Mouse (Mus musculus) frontal cortex, postnatal 10 days (tissue): ENCODE results near the gene Olfr1501.
"Not testable (repeated sequence)": the region's sequence is repeated elsewhere in the genome, so short reads cannot be mapped to it uniquely, and the experiment has no call there.

ENCODE experiments used
- DNase-seq, 2 experiments: peaks; one replicate each; pipeline ENCODE4 v3.0.0; 2022; ENCODE audit warnings: low spot score in 2 of 2, mixed read lengths in 1 of 2

Olfr1501 gene

GRCm38 (mm10) chr19:13850592-13850991 is at the start of gene Olfr1501:
Olfr1501 (minus strand) TSS chr19:13850692.
- not testable (repeated sequence) for DNase-seq

DNA sequence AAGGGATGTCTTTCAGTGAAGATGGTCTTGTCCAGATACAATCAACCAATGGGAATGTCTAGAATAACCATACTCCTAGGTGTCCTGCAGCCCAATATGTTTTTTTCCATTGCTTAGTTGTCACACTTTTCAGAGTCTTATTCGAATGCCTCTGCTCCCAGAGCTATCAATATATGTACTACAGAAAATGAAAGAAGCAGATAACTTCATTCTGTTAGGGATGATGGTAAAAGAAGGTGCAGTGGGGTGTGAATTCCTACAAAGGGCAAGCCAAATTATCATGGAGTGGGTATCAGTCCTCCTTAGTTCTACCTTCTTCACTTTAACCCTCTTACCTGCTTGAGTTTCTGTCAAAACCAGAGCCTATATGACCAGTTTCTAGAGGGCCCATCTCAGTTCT is 47.3 kb upstream of the Olfr1501 start, which contains the start of gene Olfr1504:
Olfr1504 (minus strand) TSS at position 101 of the 400 bp plus-strand sequence.
- no peak for DNase-seq

DNA sequence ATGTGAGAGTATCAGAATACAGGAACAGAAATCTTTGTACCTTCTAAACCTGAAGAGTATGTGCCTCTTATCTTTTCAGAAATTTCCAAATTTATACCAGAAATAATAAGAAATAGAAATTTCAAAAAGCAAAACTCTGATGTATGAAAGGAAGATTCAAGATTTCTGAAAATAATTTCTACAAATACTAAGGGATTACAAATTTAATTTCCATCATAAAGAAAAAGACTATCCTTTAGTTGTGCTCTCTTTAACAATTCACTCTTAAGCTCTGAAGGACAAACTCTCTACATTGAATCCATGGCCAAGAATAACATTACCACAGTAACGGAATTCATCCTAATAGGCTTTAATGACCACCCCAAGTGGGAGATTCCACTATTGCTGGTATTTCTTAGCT is 11.0 kb upstream of the Olfr1501 start, which contains the start of gene Olfr1502:
Olfr1502 (plus strand) TSS at position 301 of the 400 bp plus-strand sequence.
- DNase-seq: no peak

- no peak for DNase-seq
Measured at GRCm38 (mm10) chr19:13830388-13830787, 20.1 kb downstream of the Olfr1501 start, which contains the start of gene Olfr1500. Olfr1500 (minus strand) TSS chr19:13830488.

GRCm38 (mm10) chr19:13828447-13828846 is 22.0 kb downstream of the Olfr1501 start:
- DNase-seq: no peak

DNA sequence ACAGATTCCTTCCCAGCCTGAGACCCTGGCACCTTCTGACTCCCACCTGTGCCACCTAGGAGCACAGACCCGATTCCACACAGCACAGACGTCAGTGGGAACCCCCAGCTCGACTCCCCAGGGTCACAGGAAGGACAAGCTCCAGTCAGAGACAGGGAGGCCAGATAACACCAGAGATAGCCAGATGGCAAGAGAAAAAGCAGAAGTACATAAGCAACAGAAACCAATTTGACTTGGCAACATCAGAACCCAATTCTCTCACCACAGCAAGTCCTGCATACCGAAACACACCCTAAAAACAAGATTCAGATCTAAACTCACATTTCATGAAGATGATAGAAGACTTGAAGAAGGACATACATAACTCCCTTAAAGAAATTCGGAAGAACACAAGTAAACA is 29.6 kb downstream of the Olfr1501 start:
- no peak for DNase-seq

GRCm38 (mm10) chr19:13819347-13819746 is 31.1 kb downstream of the Olfr1501 start, which contains the start of gene Olfr1499:
Olfr1499 (minus strand) TSS chr19:13819447.
- no peak for DNase-seq

DNA sequence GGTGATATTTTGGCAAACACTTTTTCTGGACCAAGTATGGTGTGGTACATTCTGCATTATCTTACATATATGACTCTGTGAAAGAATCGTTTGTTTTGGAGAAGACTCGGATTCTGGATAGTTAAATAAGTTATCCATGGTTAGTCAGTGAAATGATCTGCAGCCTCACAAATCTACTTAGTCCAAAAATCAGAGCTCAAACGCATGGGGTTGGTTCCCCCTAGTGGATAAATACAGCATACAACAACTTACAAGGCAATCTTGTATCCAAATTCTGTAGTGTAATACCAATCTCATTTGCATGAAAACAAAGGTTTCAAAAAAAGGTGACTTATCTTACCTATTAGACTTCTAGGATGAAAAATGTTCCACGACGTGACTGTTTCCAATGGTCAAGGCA is 31.7 kb downstream of the Olfr1501 start:
- DNase-seq: no peak

GRCm38 (mm10) chr19:13812823-13813222 is 37.7 kb downstream of the Olfr1501 start:
- no peak for DNase-seq

DNA sequence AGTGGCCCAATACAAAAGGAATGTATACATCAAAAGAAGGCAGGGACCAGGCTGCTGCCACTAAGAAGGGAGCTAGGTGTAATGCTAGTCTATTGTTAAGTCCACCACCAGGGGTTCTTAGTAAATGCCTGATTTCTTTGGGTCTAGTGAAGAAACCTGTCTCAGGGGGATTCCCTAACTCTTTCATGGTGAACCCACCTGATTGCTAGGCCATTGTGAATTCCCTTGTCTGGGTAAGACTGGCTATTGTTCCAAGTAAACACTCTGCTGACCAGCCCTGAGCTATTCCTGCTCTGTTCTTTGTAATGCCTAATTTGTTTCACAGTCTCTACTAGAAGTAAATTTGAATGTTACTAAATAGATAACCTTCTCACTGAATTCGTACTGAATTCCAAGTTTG is 45.0 kb downstream of the Olfr1501 start:
- DNase-seq: not testable (repeated sequence)

- no peak for DNase-seq
Measured at GRCm38 (mm10) chr19:13798102-13798501, 52.4 kb downstream of the Olfr1501 start, which contains the start of gene Olfr1497. Olfr1497 (minus strand) TSS chr19:13798202.
